Mouse (Mus musculus) frontal cortex, postnatal 10 days (tissue): ENCODE data around the gene Frem1.

Source experiments
- DNase-seq, 2 experiments: peaks; one replicate each; pipeline ENCODE4 v3.0.0; 2022; ENCODE audit warnings: low spot score in 2 of 2, mixed read lengths in 1 of 2

Gene Frem1

GRCm38 (mm10) chr4:83031591-83031990, 20.5 kb downstream of the Frem1 start:
- DNase-seq = no peak

GRCm38 (mm10) chr4:83030097-83030496, 22.0 kb downstream of the Frem1 start:
- DNase-seq = no peak

- no peak for DNase-seq
Observed at GRCm38 (mm10) chr4:83020759-83021555, 31.2 kb downstream of the Frem1 start.

- no peak for DNase-seq
Observed at GRCm38 (mm10) chr4:83018111-83019105, 33.7 kb downstream of the Frem1 start.

GRCm38 (mm10) chr4:83014538-83014937, 37.6 kb downstream of the Frem1 start:
- no peak for DNase-seq

- DNase-seq = no peak
Observed at GRCm38 (mm10) chr4:83004086-83004485, 48.1 kb downstream of the Frem1 start.

GRCm38 (mm10) chr4:82992042-82992441, 60.1 kb downstream of the Frem1 start:
- DNase-seq = no peak

- DNase-seq = no peak
Observed at GRCm38 (mm10) chr4:82990973-82991695, 61.0 kb downstream of the Frem1 start.

GRCm38 (mm10) chr4:82972381-82972780, 79.8 kb downstream of the Frem1 start:
- DNase-seq = no peak

- no peak for DNase-seq
Observed at GRCm38 (mm10) chr4:82970901-82971648, 81.1 kb downstream of the Frem1 start.

- no peak for DNase-seq
Observed at GRCm38 (mm10) chr4:82961024-82961423, 91.1 kb downstream of the Frem1 start.

GRCm38 (mm10) chr4:82957827-82958538, 94.2 kb downstream of the Frem1 start:
- DNase-seq = no peak

- no peak for DNase-seq
Observed at GRCm38 (mm10) chr4:82953992-82954391, 98.1 kb downstream of the Frem1 start.

- DNase-seq = no peak
Observed at GRCm38 (mm10) chr4:82949511-82949910, 102.6 kb downstream of the Frem1 start.

- DNase-seq = no peak
Observed at GRCm38 (mm10) chr4:82946721-82947120, 105.4 kb downstream of the Frem1 start.

GRCm38 (mm10) chr4:82946276-82946612, 105.9 kb downstream of the Frem1 start:
- DNase-seq = peak in 1 of 2 experiments; percentile 37

GRCm38 (mm10) chr4:82945572-82946275, 106.4 kb downstream of the Frem1 start:
- DNase-seq = no peak

- DNase-seq = no peak
Observed at GRCm38 (mm10) chr4:82940680-82941079, 111.5 kb downstream of the Frem1 start.

- no peak for DNase-seq
Observed at GRCm38 (mm10) chr4:82940248-82940647, 111.9 kb downstream of the Frem1 start.

GRCm38 (mm10) chr4:82934308-82934707, 117.8 kb downstream of the Frem1 start:
- DNase-seq = peak in 1 of 2 experiments; percentile 31
